Mouse (Mus musculus) liver, embryonic 15.5 days (tissue): Measurements from ENCODE around the gene Olfr1424. TPM values are rescaled to one million over a fixed set of nuclear protein-coding genes. Genes with fewer than 3 reads are reported as not detected.

Source experiments
- polyA plus RNA-seq: library from polyadenylated mRNA; unstranded; fragments of >200 nt; fragmentation: Nextera tagmentation; extraction: Ambion mirVana; gene quantifications from 2 replicates; pipeline ENCODE4 v1.2.1, GENCODE M21; 2015

Olfr1424 gene
- polyA plus RNA-seq, 1 experiment from 2014 or later, result not detected

Other genes starting within 250 kb of the Olfr1424 start
- gene Stx3, start 243.3 kb downstream of the Olfr1424 start, polyA plus RNA-seq, result 1.7 TPM in 2 replicates
- not detected in 2 replicates for gene Olfr1417, start 223.5 kb downstream of the Olfr1424 start, polyA plus RNA-seq
- gene Olfr1418, start 201.6 kb downstream of the Olfr1424 start, polyA plus RNA-seq, result not detected in 2 replicates
- gene Olfr1419, start 187.6 kb downstream of the Olfr1424 start, polyA plus RNA-seq, result not detected in 2 replicates
- gene Olfr1420, start 176.1 kb downstream of the Olfr1424 start, polyA plus RNA-seq, result not detected in 2 replicates
- 6.1 TPM in 2 replicates for gene Patl1, start 150.3 kb downstream of the Olfr1424 start, polyA plus RNA-seq
- gene Osbp, start 96.7 kb downstream of the Olfr1424 start, polyA plus RNA-seq, result 1.9 and 2.0 TPM in 2 replicates
- 0.01 TPM in 1 of 2 replicates, not detected in the other for gene Olfr1423, start 21.4 kb downstream of the Olfr1424 start, polyA plus RNA-seq
- not detected in 2 replicates for gene Olfr1425, start 15.0 kb upstream of the Olfr1424 start, polyA plus RNA-seq
- not detected in 2 replicates for gene Olfr1426, start 29.3 kb upstream of the Olfr1424 start, polyA plus RNA-seq
- not detected in 2 replicates for gene Olfr1427, start 40.7 kb upstream of the Olfr1424 start, polyA plus RNA-seq
- not detected in 2 replicates for gene Olfr1428, start 53.2 kb upstream of the Olfr1424 start, polyA plus RNA-seq
- not detected in 2 replicates for gene Olfr76, start 60.5 kb upstream of the Olfr1424 start, polyA plus RNA-seq
- gene Olfr1555-ps1, start 107.4 kb upstream of the Olfr1424 start, polyA plus RNA-seq, result not detected in 2 replicates
- gene Olfr1431, start 138.0 kb upstream of the Olfr1424 start, polyA plus RNA-seq, result not detected in 2 replicates
- gene Olfr1432, start 169.9 kb upstream of the Olfr1424 start, polyA plus RNA-seq, result not detected in 2 replicates
- not detected in 2 replicates for gene Olfr262, start 179.0 kb upstream of the Olfr1424 start, polyA plus RNA-seq
- gene Olfr235, start 198.3 kb upstream of the Olfr1424 start, polyA plus RNA-seq, result not detected in 2 replicates
- gene Olfr1434, start 217.2 kb upstream of the Olfr1424 start, polyA plus RNA-seq, result not detected in 2 replicates
- not detected in 2 replicates for gene Olfr1436, start 236.4 kb upstream of the Olfr1424 start, polyA plus RNA-seq